Mouse (Mus musculus) testis, postnatal 10 days (tissue): ENCODE results near the gene Lmo7.

Experiments
- DNase-seq: peaks from one replicate; pipeline ENCODE4 v3.0.0; 2021; ENCODE audit warnings: low spot score

Lmo7 gene

DNA sequence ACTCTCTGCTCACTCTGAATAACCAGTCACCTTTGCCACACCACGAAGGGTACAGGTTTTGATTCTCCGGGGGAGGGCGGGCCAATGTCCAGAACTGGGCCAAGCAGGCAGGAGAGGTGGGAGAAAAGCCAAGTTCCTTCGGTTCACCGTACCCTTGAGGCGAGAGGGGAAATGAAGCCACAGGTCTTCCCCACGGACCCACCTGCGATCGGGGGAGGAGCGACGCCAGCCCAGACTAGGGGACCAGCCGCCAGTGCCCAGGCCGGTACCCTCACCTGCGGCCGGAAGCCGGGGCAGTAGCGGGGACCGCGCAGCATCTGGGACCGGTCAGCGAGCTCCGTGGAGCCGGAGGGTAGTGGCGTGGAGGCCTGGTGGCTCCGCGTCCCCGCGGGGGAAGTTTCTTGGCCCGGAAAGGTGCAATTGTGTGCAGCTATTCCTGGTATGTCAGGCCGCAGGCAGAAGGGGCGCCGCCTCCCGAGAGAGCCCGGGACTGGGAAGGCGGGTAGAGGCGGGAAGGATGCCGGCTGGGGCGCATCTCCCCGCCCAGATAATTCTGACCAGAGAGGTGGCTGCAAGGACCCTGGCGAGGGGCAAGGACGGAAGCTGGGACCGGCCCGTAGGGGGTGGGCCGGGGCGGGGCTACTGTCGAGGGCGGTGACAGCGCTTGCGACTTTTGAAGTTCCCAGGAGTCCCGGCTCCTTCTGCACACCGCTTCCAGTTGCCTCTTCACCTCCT, at the start of gene Lmo7, which contains the start of gene Gm9922:
Gene Lmo7, plus strand, starts transcription at position 721 of the 735 bp plus-strand sequence.
Gene Gm9922, minus strand, starts transcription at position 578 of the 735 bp plus-strand sequence.
- DNase-seq = peak; percentile 71

DNA sequence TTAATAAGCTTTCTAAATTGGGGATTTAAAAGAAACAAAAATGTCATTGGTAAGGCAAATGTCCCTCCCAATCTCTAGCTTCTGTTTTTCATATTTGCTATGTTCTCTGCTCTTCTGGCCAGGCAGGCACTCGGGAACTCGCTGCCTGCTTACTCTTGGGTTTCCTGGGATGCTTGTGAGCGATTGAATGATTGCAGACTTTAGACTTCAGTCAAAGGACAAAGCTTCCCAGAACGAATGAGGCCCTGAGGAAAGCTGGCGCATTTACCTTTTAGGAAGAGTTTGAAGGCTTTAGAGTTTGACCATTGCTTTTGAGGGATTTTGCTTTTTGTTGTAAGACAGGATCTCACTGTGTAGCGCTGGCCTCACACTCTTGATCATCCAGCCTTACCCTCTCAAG, 42.1 kb upstream of the Lmo7 start:
- DNase-seq = no peak

DNA sequence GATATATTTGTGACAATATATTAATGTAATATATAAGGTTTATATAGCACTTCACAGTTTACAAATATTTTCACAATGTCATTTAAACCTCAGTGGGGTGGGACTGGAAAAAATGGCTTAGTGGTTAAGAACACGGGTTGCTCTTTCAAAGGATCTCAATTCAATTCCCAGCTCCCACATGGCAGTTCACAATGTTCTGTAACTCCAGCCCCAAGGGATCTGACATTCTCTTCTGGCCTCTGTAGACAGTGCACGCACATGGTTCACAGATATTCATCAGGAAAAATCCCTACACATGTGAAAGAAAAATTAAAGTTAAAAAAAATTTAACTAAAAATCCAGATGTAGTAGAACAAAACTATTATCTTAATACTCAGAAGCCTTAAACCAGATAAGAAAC, 41.4 kb upstream of the Lmo7 start:
- DNase-seq = no peak

DNA sequence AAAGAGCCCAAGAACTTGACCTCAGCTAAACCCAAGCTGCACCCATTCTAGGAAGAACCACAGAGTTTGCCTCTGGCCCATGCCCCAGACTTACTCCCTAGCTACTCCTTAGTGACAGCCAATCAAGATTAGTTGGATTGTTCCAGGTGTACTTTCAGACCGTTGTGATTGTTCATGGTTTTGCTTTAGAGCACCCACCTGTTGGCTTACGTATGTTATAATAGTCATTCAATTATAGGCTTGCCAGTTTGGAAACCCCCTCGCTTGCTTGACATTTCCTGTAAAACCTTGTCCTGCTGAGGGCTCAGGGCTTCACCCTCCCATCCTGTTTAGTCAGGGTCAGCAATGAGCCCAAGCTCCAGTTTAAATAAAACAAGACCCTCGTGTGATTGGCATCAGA, 25.3 kb upstream of the Lmo7 start:
- no peak for DNase-seq

DNA sequence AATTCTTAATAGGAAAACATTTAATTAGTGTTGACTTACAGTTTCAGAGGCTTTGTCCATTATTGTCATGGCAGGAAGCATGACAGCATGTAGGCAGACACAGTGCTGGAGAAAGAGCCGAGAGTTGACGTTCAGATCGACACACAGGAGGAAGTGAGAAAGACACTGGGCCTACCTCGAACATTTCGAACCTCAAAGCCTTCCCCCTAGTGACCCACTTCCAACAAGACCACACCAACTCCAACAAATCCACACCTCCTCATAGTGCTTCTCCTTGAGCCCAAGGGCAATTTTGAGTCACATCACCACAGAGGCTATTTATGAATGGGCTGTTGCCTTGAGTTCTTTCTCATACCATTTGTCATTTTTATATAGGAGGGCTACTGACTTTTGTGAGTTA, 22.7 kb upstream of the Lmo7 start:
- DNase-seq = no peak

DNA sequence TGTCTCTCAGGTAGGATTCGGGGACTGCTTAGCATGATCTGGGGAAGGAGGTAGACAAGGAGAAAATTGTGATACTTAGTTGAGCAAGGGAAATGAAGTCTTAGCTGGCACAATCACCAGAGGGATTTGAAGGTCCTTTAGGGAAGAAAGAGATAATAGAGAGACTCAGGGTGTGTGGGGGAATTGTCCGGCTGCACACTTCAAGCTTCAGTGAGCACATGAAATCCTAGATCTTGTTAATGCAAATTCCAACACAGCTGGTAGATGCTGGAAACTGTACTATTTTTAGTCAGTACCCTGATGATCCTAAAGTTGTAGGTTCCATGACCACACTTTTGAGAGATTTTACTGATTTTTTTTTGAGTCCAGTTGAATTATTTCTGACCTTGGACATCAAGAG, 15.3 kb upstream of the Lmo7 start:
- DNase-seq = no peak

DNA sequence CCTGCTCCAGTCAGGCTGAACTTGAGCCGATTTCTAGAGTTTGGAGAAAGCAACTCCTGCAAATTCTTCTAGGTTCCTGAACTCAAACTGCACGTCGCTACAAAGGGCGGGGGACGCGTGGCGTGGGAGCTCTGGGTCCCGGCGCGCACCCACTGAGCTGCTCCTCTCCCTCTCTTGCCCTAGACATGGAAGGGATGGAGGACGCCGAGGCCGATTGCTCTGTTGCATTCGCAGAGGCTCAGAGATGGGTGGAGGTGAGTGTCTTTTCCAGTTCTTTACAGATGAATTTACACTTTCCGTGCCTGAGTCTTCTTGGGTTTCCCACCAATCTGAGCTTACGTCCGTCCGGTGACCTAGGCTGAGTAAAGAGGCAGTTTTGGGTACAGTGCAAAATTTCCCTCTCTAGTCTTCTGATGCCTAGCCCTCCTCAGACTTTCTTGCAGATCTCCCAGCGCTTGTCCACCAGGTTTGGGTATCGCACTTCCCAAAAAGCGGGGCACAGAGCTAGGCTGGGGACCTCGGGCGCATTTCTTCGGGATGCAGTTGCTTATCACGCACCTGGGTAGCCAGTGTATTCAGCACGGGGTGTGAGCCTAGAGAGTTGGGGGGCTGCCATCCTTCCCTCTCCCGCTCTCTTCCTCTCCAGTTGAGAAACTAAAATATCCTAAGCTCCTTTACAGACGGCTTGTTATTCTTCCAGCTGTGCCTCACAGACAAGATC, 375 bp downstream of the Lmo7 start:
- DNase-seq = no peak

DNA sequence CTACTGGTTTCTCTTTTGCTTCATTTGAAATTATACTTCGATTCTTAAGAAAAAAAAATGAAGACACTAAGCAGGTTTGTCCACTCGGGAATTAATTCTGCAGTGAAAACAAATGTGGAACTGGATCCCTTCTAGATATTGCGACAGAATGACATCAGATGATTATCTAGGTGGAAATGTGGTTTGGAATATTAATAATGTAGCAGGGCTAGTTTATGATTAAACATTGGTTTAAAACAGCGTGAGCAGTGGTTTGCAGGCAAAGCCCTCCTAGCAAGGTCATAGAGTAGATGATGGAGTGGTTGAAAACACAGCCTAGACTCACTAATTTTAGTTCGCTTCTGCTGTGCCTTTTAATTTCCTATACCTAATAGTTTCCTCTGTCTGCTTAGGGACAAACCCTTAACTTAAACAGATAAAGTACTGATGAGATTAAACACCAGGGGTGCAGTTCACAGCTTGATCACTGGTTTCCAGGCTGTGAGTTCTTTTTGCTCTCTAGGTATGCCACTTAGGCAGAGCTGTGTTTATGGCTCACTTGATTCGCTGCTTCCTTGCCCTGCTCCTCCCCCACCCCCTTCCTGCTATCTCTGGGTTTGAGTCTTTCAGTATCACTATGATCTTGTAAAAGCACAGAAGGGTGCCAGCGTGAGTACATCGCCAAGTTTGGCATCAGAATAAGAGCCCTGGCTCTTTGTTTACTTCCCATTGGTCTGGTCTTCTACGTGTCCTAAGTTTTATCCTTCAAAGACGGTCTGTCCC, 4.0 kb downstream of the Lmo7 start:
- no peak for DNase-seq

DNA sequence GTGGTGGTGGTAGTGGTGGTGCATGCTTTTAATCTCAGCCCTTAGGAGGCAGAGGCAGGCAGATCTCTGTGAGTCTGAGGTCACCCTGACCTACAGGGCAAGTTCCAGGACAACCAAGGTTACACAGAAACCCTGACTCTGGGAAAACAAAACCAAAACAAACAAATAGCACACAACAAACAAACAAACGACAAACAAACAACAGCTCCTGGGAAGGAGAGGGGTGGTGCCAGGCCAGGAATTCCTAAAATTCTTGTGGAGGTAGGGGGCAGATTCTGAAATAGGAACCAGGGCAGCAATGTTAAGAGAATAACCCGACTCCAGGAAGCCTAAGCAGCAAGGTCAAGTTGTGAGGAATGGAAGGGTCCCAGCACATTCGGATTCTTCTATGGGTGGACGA, 7.7 kb downstream of the Lmo7 start:
- no peak for DNase-seq

DNA sequence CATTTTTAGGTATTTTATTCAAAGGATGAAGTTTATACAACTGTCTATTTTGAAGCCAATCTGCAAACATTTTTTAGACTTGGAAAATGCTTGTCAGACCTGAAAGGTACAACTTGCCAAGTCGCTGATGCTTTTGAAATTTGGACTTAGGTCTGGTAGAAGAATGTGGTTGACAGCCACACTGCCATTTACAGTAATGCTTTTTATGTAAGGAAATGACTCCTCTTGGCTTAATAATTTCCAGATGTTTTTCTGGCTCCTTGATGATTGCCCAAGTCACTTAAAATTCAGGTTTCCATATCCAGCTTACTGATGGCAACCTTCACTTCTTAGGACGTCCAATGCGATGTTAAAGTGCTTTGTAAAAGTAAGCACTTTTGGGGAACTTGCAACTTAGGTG, 16.9 kb downstream of the Lmo7 start:
- DNase-seq = no peak

DNA sequence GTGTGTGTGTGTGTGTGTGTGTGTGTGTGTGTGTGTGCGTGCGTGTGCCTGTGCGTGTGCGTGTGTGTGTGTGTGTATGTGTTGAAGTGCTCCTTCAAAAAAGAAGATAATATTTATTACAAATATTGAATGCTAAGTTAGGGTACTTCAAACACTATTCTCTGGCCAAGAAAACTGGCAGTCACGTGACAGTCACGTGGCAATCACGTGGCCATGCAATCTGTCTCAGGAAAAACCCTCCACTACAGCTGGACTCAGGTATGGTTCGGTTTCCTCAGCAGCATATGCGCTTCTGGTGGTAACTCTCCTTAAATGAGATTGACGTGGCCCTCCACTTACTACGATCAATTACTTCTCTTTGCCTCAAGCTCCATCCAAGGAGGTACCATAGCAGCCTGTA, 18.1 kb downstream of the Lmo7 start:
- no peak for DNase-seq

DNA sequence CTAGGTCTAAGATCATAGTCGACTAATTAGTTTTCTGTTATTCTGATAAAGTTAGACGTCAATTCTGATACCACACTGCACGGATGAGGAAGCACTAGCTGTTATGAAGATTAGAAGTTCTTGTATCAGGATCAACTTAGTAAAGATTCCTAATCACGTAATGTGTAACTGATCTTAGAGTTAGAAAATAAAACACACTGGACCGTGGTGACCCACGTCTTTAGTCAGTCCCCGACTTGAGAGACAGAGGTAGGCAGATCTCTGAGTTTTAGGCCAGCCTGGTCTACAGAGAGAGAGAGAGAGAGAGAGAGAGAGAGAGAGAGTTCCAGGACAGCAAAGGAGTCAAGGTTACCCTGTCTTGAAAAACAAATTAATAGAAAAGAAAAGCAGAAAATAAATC, 18.7 kb downstream of the Lmo7 start:
- no peak for DNase-seq

DNA sequence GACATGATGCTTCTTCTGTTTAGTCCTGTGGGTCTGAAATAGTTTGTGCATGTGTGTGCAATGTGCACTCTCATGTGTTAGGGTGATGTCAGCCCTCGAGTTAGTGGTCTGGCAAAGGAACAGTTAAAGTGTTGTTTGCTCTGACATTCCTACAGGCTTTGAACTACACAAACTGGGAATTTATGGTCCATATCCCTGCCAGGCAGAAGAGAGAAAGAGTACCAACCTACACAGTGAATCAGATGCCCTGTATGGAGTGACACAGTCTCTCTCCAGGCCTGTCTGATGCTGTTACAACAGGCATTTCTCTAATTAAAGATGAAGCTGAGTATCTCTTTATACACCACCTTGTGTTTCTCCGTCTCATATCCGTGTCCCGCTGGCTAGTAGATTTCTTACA, 21.2 kb downstream of the Lmo7 start:
- no peak for DNase-seq

DNA sequence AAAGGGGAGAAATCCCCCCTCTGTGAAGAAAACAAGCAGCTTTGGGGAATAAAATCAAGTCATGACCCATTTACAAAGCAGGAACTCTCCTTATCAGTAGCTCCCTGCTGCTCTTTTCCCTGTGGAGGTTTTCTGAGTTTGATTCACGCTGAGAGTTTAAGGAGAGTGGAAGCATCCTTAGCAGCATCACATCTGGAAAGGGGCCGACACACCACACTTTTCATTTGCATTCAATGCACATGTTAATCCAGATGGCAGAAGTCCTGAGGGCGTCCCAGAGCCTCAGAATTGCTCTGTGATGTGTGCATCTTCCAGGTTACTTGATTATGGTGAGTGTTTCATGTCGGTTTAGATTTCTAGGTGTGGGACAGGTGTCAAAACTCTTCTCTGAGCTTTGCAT, 25.7 kb downstream of the Lmo7 start:
- DNase-seq = no peak

DNA sequence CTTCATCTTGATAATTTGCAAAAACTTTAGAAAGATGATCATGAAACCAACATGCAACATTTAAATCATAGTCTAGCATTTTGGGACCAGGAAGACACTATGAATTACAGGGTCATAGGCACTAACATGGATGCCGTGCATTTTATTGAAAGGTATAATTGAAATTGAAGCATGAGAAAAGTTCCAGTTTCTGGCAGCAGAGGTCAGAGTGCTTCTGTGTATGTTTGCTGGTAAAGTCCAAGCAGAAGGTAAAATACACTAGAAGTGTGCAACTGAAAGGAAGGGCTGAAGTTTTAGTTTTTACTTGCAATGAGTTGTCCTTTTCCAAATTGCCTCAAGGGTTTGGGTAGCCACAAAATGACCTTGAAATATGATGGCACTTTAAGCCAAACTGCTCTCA, 32.5 kb downstream of the Lmo7 start:
- DNase-seq = no peak

DNA sequence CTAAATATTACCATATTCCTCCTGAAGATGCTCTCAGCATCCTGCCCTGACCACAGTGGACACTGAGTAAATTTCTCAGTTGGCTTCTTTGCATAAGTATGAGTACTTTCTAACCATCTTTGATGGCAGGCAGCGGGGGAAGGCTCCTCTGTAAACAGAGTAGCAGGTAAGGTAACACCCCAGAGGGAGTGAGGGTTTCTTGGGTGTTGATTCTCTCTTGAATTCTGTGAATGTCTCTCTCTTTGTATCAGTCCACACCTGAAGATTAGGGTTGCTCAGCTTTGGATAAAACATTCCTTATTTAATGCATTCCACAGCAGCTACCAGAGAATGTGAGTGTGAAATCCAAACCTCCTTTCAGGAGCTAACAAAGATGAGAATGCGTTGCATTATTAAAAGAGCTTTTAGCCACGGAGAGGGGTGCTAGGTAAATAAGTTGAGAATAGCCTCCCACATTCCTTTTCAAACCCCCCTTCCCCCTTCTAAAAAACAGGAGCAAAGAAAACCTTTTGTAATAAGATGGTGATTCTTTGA, 34.1 kb downstream of the Lmo7 start:
- no peak for DNase-seq

DNA sequence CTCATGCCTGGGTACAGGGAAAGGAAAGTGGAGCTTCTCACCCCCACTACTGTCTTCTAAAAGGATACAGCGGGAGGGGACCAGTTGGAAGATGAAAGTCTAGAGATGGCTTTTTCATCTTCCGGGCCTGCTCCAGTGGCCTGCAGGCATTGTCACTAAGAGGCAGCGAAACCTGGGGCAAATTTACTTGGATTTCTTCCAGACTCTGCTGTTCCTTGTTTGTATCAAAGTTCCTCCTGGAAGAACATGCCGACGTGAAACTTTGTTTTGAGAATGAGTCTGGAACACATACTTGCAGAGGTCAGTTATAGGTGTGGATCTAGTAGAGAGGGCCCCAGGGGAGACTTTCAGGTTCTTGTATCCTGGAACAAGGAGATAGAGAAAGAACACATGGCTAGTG, 41.6 kb downstream of the Lmo7 start:
- no peak for DNase-seq

DNA sequence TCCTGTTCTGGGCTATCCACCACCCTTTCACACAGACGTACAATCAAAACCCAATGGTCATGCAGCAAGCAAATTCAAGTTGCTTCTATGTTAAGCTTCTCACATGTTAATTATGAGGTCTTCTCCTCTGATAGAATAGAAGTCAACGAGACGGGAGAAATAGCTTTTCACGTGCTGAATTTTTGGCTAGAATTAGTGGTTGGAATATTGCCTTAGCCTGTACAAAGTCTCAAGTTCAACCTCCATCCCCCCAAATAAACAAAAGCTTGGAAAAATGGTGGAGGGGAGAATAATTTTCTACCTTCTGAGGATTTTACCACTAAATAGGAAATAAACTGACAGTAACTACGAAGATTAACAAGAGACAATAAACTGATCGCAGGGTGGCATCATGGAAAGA, 42.0 kb downstream of the Lmo7 start:
- DNase-seq = no peak

DNA sequence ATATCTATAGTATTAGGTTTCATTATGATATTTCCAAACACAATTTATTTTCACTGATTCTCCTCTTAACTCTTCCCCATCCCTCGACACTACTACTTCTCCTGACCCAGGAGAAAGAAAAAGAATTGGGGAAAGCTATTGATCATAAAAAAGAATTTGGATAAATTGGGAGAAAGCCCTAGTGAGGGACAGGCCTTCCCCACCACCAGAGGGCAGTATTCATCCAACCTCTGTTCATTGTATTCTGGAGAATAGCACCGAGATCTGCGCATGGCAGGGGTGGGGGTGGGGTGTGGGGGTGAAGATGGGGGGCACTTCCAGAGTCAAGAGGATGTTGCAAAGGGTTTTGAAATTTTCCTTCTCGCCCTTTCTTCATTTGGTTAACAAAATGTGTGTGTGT, 44.9 kb downstream of the Lmo7 start:
- no peak for DNase-seq

DNA sequence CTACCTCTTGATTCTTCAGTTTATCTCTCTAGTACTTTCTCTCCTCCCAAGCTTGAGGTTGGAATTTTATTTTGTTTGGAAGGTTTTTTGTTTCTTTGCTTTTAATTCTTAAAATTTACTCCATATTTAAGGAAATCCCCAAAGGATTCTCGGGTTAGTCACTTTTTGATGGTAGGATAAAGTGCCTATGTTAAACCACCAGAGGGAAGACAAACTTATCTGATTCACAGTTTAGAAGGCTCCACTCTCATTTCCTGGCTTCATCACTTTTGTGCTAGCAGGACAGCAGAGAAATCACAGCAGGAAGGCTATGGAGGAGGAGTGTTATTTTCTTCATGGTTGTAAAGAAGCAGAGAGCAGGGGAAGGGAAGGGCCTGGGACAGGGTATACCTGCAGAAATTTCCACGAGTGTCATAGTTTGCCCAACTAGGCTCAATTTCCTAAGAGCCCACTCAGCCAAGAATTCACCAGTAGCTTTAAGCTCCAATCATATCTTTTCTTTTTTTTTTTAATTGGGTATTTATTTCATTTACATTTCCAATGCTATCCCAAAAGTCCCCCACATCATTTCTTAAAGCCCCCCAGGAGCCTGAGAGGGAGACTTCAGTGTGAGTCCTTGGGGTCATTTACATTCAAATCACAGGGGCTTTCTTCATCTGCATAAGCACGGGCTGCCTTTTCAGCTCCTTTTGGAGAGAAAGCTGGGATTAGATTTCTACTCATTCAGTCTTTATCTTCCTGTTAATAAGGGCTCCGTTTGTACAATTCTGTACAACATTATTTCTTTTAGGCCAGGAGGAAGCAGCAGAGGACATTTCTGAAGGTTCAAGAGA, 46.8 kb downstream of the Lmo7 start:
- no peak for DNase-seq

DNA sequence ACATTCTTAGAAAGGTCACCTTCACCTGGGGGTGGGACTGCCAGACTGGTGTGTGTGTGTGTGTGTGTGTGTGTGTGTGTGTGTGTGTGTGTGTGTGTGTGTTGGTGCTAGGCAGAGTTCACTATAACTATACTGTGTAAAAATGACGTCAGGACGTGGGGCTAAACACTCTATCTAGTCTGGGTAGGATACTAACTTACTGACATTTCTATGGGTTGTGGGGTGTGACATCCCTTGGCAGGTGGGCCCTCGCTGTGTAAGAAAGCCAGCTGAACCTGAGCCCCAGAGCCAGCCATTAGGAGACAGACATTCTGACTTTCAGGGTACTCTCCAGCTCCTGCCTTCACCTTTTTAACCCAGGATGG, 47.4 kb downstream of the Lmo7 start:
- no peak for DNase-seq

DNA sequence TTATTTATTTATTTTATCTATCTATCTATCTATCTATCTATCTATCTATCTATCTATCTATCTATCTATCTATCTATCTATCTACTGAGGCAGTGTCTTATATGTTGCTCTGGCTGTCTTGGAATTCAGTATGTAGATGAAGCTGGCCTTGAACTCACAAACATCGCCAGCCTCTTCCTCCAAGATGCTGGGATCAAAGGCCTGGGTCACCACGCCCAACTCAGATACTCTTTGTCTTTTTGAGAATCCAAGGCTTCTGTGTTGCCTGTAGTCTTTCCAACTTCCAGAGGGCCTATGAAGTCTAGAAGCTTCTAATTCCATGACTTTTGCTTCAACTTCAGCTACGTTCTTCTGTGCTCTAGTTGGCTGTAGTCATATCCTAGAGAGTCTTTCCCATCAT, 48.7 kb downstream of the Lmo7 start:
- DNase-seq = no peak
